ENCODE assay signal across 28 mouse cellular contexts in the genomic region with DNA sequence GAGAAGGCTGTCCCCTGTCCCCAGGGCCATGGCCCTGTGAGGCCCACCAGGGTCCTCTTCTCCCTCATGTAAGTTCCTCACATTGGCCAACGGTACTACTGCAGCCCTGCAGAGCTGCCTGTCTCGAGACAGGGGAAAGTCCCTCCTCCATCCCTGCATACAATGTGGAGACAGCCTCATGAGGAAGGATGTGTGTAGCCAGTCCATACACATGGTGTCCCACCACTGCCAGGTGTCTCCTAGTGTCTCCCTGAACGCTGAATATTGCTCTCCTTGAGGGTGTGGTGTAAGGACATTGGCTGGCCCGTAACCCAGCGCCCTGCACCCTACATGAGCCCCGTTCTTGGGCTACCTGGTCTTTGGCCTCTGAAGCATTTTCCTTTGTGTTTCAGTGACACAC. TPM values are rescaled to one million over a fixed set of nuclear protein-coding genes. Genes with fewer than 3 reads are reported as not detected.
"Had no signal": no experiment of that assay in that cellular context is flagged by ENCODE, and none has a peak within 500 bp of the region (broad histone marks: within the 10 kb centered on the region; RNA-seq: fewer than 3 reads in every experiment).

No protein-coding gene starts in this region.

- DNase-seq: gastrocnemius, postnatal 14 days; gastrocnemius, postnatal 36 days; heart, adult 18-20 months; heart, postnatal 10 days; heart, postnatal 4 days; kidney, adult 18-20 months; kidney, adult 8-10 months; kidney, postnatal 10 days; kidney, postnatal 25 days; kidney, postnatal 4 days; liver; liver, embryonic 13.5 days had no signal

- H3K4me2 ChIP-seq: heart, embryonic 12.5 days; hindbrain, embryonic 12.5 days; hindbrain, embryonic 14.5 days; intestine, embryonic 15.5 days; limb, embryonic 12.5 days; liver, embryonic 11.5 days; liver, embryonic 13.5 days had no signal

- H3K9me3 ChIP-seq: hindbrain, embryonic 12.5 days; intestine, embryonic 15.5 days; limb, embryonic 10.5 days; liver, embryonic 13.5 days had no signal

- ATAC-seq: hindbrain, embryonic 16.5 days; inflammation-experienced regulatory T-cells, adult 6 months; intestine, embryonic 15.5 days; intestine, postnatal 0 days had no signal

- H3K9ac ChIP-seq: heart, embryonic 12.5 days; hindbrain, embryonic 12.5 days; hindbrain, embryonic 14.5 days; intestine, embryonic 15.5 days; limb, embryonic 12.5 days; liver, embryonic 13.5 days had no signal

- H3K27ac ChIP-seq: hindbrain, embryonic 10.5 days; hindbrain, embryonic 12.5 days; hindbrain, embryonic 14.5 days; intestine, embryonic 15.5 days; layer of hippocampus, adult 2 months; limb, embryonic 10.5 days; limb, embryonic 12.5 days; liver, embryonic 13.5 days had no signal

- H3K36me3 ChIP-seq: heart, embryonic 12.5 days; hindbrain, embryonic 12.5 days; intestine, embryonic 15.5 days; limb, embryonic 12.5 days; liver, embryonic 13.5 days had no signal

- H3K4me3 ChIP-seq: heart, embryonic 12.5 days; hindbrain, embryonic 10.5 days; hindbrain, embryonic 12.5 days; intestine, embryonic 15.5 days; layer of hippocampus, adult 2 months; limb, embryonic 10.5 days; limb, embryonic 12.5 days; liver, embryonic 13.5 days had no signal

- H3K4me1 ChIP-seq: heart, embryonic 12.5 days; hindbrain, embryonic 10.5 days; hindbrain, embryonic 12.5 days; intestine, embryonic 15.5 days; limb, embryonic 10.5 days; limb, embryonic 12.5 days; liver, embryonic 13.5 days had no signal

- H3K27me3 ChIP-seq: hindbrain, embryonic 12.5 days; intestine, embryonic 15.5 days; limb, embryonic 12.5 days had no signal

RNA-seq across cellular contexts. Expression of gene Gabrd, which starts 28.4 kb away (rescaled TPM):
- total RNA-seq: heart, adult 18-20 months; heart, postnatal 10 days; heart, postnatal 25 days; heart, postnatal 4 days had no signal
- polyA plus RNA-seq: heart, embryonic 12.5 days; heart, embryonic 14.5 days; hindbrain, embryonic 10.5 days; hindbrain, embryonic 12.5 days; kidney, embryonic 14.5 days; limb, embryonic 10.5 days; liver, embryonic 11.5 days; liver, embryonic 13.5 days had no signal

RNA-seq across cellular contexts. Expression of gene Tmem52, which starts 42.6 kb away (rescaled TPM):
- total RNA-seq: heart, postnatal 4 days had no signal
- polyA plus RNA-seq: heart, embryonic 12.5 days; heart, embryonic 14.5 days; heart, embryonic 16.5 days; hindbrain, embryonic 12.5 days; inflammation-experienced regulatory T-cells, adult 6 months; limb, embryonic 10.5 days; limb, embryonic 12.5 days; liver, embryonic 11.5 days; liver, embryonic 13.5 days had no signal
